In genomic region chr17:85071088-85071775, GRCm38 (mm10) we compare ENCODE assay signal across 1 mouse cellular context.
TF ChIP-seq lines count a peak whose summit lies in the region.

No protein-coding gene starts in this region.

TF ChIP-seq in CH12.LX, 34 proteins besides CTCF, POLR2A, EP300 and RAD21:
- TF ChIP-seq BHLHE40 (IDR thresholded peaks at IDR 0.05; ENCODE audit: low read depth, low read length) (no peak), TCF12 (IDR thresholded peaks at IDR 0.05; ENCODE audit: low read depth, low read length) (no peak), PAX5 (IDR thresholded peaks at IDR 0.05; ENCODE audit: low read length) (no peak), USF2 (conservative IDR thresholded peaks at IDR 0.05; ENCODE audit: low read depth, low read length) (no peak), MAFK (IDR thresholded peaks at IDR 0.05; ENCODE audit: insufficient replicate concordance, low read length) (no peak), NELFE (IDR thresholded peaks at IDR 0.05; ENCODE audit: low read depth, low read length) (no peak), TBP (conservative IDR thresholded peaks at IDR 0.05; ENCODE audit: low read depth, low read length) (no peak), SMC3 (IDR thresholded peaks at IDR 0.05; ENCODE audit: low read depth, low read length) (no peak), MEF2A (IDR thresholded peaks at IDR 0.05; ENCODE audit: borderline replicate concordance, low read depth, low read length) (no peak), CHD1 (IDR thresholded peaks at IDR 0.05; ENCODE audit: low read depth, low read length) (no peak), SIN3A (IDR thresholded peaks at IDR 0.05; ENCODE audit: low read length) (no peak), ZNF384 (IDR thresholded peaks at IDR 0.05; ENCODE audit: low read depth, low read length) (no peak)
